Mouse (Mus musculus) myocyte (in vitro differentiated cells): ENCODE measurements around the gene Duoxa1.

Source experiments
- CEBPB ChIP-seq: IDR thresholded peaks from 2 replicates; pipeline ENCODE4 v1.6.1; 2011; ENCODE audit warnings: mild to moderate bottlenecking, moderate library complexity; ENCODE audit not compliant: poor library complexity, insufficient read depth, severe bottlenecking
- E2F4 ChIP-seq: IDR thresholded peaks from one replicate; pipeline ENCODE4 v1.6.1; 2011; ENCODE audit warnings: mild to moderate bottlenecking, control low read depth, moderate library complexity; ENCODE audit not compliant: insufficient read depth
- MAX ChIP-seq: IDR thresholded peaks from one replicate; pipeline ENCODE4 v1.6.1; 2011; ENCODE audit warnings: low read depth, mild to moderate bottlenecking, control low read depth
- MYOD1 ChIP-seq, 3 experiments: IDR thresholded peaks; one replicate each; pipeline ENCODE4 v1.6.1; 2011; ENCODE audit warnings: control low read depth in 2 of 3, low read depth in 2 of 3, mild to moderate bottlenecking in 2 of 3, moderate library complexity in 1 of 3; ENCODE audit not compliant: insufficient read length in 2 of 3, control insufficient read depth in 1 of 3
- MYOG ChIP-seq, 3 experiments: IDR thresholded peaks; one replicate each; pipeline ENCODE4 v1.6.1; 2011; ENCODE audit warnings: control low read depth in 2 of 3, low read depth in 2 of 3, mild to moderate bottlenecking in 2 of 3; ENCODE audit not compliant: insufficient read length in 2 of 3, control insufficient read depth in 1 of 3, insufficient read depth in 1 of 3
- POLR2A ChIP-seq: IDR thresholded peaks from one replicate; pipeline ENCODE4 v1.6.1; 2011; ENCODE audit warnings: low read depth, mild to moderate bottlenecking, control low read depth, moderate library complexity; ENCODE audit not compliant: insufficient read length
- POLR2AphosphoS2 ChIP-seq: IDR thresholded peaks from one replicate; pipeline ENCODE4 v1.6.1; 2011; ENCODE audit warnings: low read depth, control low read depth; ENCODE audit not compliant: insufficient read length
- REST ChIP-seq: IDR thresholded peaks from one replicate; pipeline ENCODE4 v1.6.1; 2011; ENCODE audit warnings: mild to moderate bottlenecking, control low read depth, moderate library complexity; ENCODE audit not compliant: insufficient read depth, insufficient read length
- TCF12 ChIP-seq: IDR thresholded peaks from one replicate; pipeline ENCODE4 v1.6.1; 2011; ENCODE audit warnings: mild to moderate bottlenecking, control low read depth; ENCODE audit not compliant: poor library complexity, insufficient read depth, severe bottlenecking
- TCF3 ChIP-seq: IDR thresholded peaks from one replicate; pipeline ENCODE4 v1.6.1; 2011; ENCODE audit warnings: low read depth, control low read depth; ENCODE audit not compliant: insufficient read length
- USF1 ChIP-seq: IDR thresholded peaks from one replicate; pipeline ENCODE4 v1.6.1; 2011; ENCODE audit warnings: low read depth, mild to moderate bottlenecking, control low read depth, moderate library complexity

DNA sequence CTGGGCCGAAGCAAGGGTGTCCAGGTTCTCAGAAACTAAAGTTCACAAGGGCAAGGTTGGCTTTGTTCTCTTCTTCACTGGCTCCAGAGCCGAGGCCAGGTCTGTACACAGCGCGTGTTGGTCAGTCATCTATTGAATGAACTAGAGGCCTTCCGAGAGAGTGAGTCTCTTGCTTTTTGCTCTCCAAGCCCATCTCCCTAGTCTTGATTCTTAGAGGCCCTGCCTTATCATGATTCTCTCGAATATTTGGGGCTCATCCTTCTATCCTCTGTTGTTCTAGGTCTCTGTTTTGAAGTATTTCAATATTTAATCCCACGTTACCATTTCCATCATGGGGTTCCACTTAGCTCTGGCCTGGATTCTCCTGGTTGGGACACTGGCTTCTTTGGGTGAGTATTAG lies 1.8 kb upstream of the Duoxa1 start, which contains the start of gene Duox1:
- no peak for TF ChIP-seq MYOD1 (IDR thresholded peaks at IDR 0.05; ENCODE audit: control insufficient read depth in 1 of 3, insufficient read length in 2 of 3, low read depth in 2 of 3)
- TF ChIP-seq POLR2A: no peak
- no peak for TF ChIP-seq MYOG (IDR thresholded peaks at IDR 0.05; ENCODE audit: control insufficient read depth in 1 of 3, insufficient read depth in 1 of 3, insufficient read length in 2 of 3, low read depth in 2 of 3)
- TF ChIP-seq TCF12: no peak
- no peak for TF ChIP-seq CEBPB
- no peak for TF ChIP-seq USF1
- no peak for TF ChIP-seq POLR2AphosphoS2
- TF ChIP-seq MAX: no peak
- TF ChIP-seq E2F4: no peak
- no peak for TF ChIP-seq REST
- no peak for TF ChIP-seq TCF3
